Mouse (Mus musculus) neutrophil, adult 5-6 weeks (primary cell): Measurements from ENCODE around the gene Pgam1. TPM values are rescaled to one million over a fixed set of nuclear protein-coding genes. Genes with fewer than 3 reads are reported as not detected.

Experiments
- total RNA-seq: library from RNA; stranded (forward); fragments of 200-1000 nt; gene quantifications from 2 replicates; pipeline ENCODE4 v1.2.3, GENCODE M21; 2017

The Pgam1 gene
- total RNA-seq, 1 experiment from 2014 or later, result 96.7 TPM

Other genes with a start within 250 kb of the Pgam1 start
- 0.37 TPM in 1 of 2 replicates, not detected in the other for gene Slit1, start 168.3 kb upstream of the Pgam1 start, total RNA-seq
- 2.7 and 3.2 TPM in 2 replicates for gene Arhgap19, start 109.9 kb upstream of the Pgam1 start, total RNA-seq
- gene Frat1, start 82.0 kb upstream of the Pgam1 start, total RNA-seq, result 26.8 and 31.1 TPM in 2 replicates
- 22.0 and 22.6 TPM in 2 replicates for gene Frat2, start 63.8 kb upstream of the Pgam1 start, total RNA-seq
- gene Rrp12, start 15.8 kb upstream of the Pgam1 start, total RNA-seq, result 6.6 and 7.4 TPM in 2 replicates
- 22.2 and 27.3 TPM in 2 replicates for gene Exosc1, start 21.5 kb downstream of the Pgam1 start, total RNA-seq
- 21.6 and 24.9 TPM in 2 replicates for gene Zdhhc16, start 21.6 kb downstream of the Pgam1 start, total RNA-seq
- gene Mms19, start 69.2 kb downstream of the Pgam1 start, total RNA-seq, result 29.8 and 45.2 TPM in 2 replicates
- 8.6 and 11.9 TPM in 2 replicates for gene Ubtd1, start 69.8 kb downstream of the Pgam1 start, total RNA-seq
- not detected in 2 replicates for gene Ankrd2, start 124.1 kb downstream of the Pgam1 start, total RNA-seq
- gene Hoga1, start 133.7 kb downstream of the Pgam1 start, total RNA-seq, result not detected in 2 replicates
- not detected in 2 replicates for gene 4933411K16Rik, start 140.3 kb downstream of the Pgam1 start, total RNA-seq
- gene Morn4, start 174.4 kb downstream of the Pgam1 start, total RNA-seq, result not detected in 2 replicates
- gene Pi4k2a, start 178.5 kb downstream of the Pgam1 start, total RNA-seq, result 13.3 and 13.4 TPM in 2 replicates
- gene Avpi1, start 217.1 kb downstream of the Pgam1 start, total RNA-seq, result 0.35 and 3.2 TPM in 2 replicates
- gene Marveld1, start 235.5 kb downstream of the Pgam1 start, total RNA-seq, result 1.3 and 2.0 TPM in 2 replicates